Mouse (Mus musculus) heart, adult 2 months (tissue): ENCODE results near the gene Cd164.

Source experiments
- CTCF ChIP-seq: fragments of 200-600 bp; IDR thresholded peaks from 2 replicates; pipeline ENCODE4 v1.8.1; 2022; ENCODE audit warnings: antibody characterized with exemption, mild to moderate bottlenecking, moderate library complexity
- EP300 ChIP-seq: fragments of 200-500 bp; IDR thresholded peaks from 2 replicates; pipeline ENCODE4 v1.6.1; 2011; ENCODE audit warnings: low read depth, low read length, control low read depth; ENCODE audit not compliant: insufficient read depth
- POLR2A ChIP-seq: fragments of 200-500 bp; IDR thresholded peaks from 2 replicates; pipeline ENCODE4 v1.6.1; 2011; ENCODE audit warnings: mild to moderate bottlenecking, low read depth, low read length, control low read depth; ENCODE audit not compliant: insufficient read depth

- TF ChIP-seq CTCF (no peak), POLR2A (no peak), EP300 (no peak)
These were observed 38.0 kb upstream of the Cd164 start for GRCm38 (mm10) chr10:41480938-41481880.
